Mouse (Mus musculus) forebrain, embryonic 16.5 days (tissue): ENCODE measurements around the gene Lbhd1. TPM values are rescaled to one million over a fixed set of nuclear protein-coding genes. Genes with fewer than 3 reads are reported as not detected.

Experiments
- ATAC-seq: fragments of 200-750 bp; cut with Nextera tagmentation; 2 replicates; pipeline ENCODE4 v1.8.0; 2017; ENCODE audit warnings: mild to moderate bottlenecking, moderate library complexity
- H3K27ac ChIP-seq: fragments of 300-500 bp; sonication (generic); 2 replicates; pipeline ENCODE4 v1.5.1; 2014; ENCODE audit warnings: low read length, control low read depth
- H3K27me3 ChIP-seq: fragments of 300-500 bp; sonication (generic); replicated peaks from 2 replicates; pipeline ENCODE4 v1.6.1; 2014; ENCODE audit warnings: low read length; ENCODE audit not compliant: control insufficient read depth, insufficient read depth
- H3K36me3 ChIP-seq: fragments of 300-500 bp; sonication (generic); 2 replicates; pipeline ENCODE4 v1.6.1; 2014; ENCODE audit not compliant: control insufficient read depth, insufficient read depth
- H3K4me1 ChIP-seq: fragments of 300-500 bp; sonication (generic); replicated peaks from 2 replicates; pipeline ENCODE4 v1.6.1; 2014; ENCODE audit warnings: low read length; ENCODE audit not compliant: control insufficient read depth, insufficient read depth
- H3K4me2 ChIP-seq: fragments of 300-500 bp; sonication (generic); 2 replicates; pipeline ENCODE4 v1.6.1; 2014; ENCODE audit warnings: mild to moderate bottlenecking, low read length, control low read depth
- H3K4me3 ChIP-seq: fragments of 300-500 bp; sonication (generic); replicated peaks from 2 replicates; pipeline ENCODE4 v1.5.1; 2014; ENCODE audit warnings: mild to moderate bottlenecking, low read length, control low read depth
- H3K9ac ChIP-seq: fragments of 300-500 bp; sonication (generic); replicated peaks from 2 replicates; pipeline ENCODE4 v1.6.1; 2014; ENCODE audit warnings: low read depth, low read length, control low read depth
- H3K9me3 ChIP-seq: fragments of 300-500 bp; sonication (generic); 2 replicates; pipeline ENCODE4 v1.6.1; 2016; ENCODE audit warnings: low read length; ENCODE audit not compliant: control insufficient read depth
- WGBS: fragments of 180-500 bp; shearing (Covaris S2); extraction: QIAGEN DNeasy Blood & Tissue Kit; methylation state at CpG from one replicate; pipeline ENCODE4 v1.1.7; 2014; 5-methylcytosine and 5-hydroxymethylcytosine counted together
- polyA plus RNA-seq: library from polyadenylated mRNA; unstranded; fragments of >200 nt; fragmentation: Nextera tagmentation; extraction: Ambion mirVana; gene quantifications from 2 replicates; pipeline ENCODE4 v1.2.1, GENCODE M21; 2015

Gene Lbhd1
- polyA plus RNA-seq, 1 experiment from 2014 or later: 51.9 TPM

GRCm38 (mm10) chr19:8920836-8921291 is 37.3 kb downstream of the Lbhd1 start:
- Histone ChIP-seq H3K4me1 (peaks cover 17% of the 10 kb centered on the region), H3K9ac (peak overlapping the region; percentile 91), H3K36me3 (peaks cover 11% of the 10 kb centered on the region), H3K4me2 (peak overlapping the region; percentile 92), H3K9me3 (no peaks in the 10 kb centered on the region), H3K27me3 (no peaks in the 10 kb centered on the region), H3K27ac (peak overlapping the region; percentile 63), H3K4me3 (peak overlapping the region; percentile 91)
- no peak for ATAC-seq
- under 1% methylated on average over 6 of the region's 6 CpGs for WGBS

GRCm38 (mm10) chr19:8921741-8922140 is 38.2 kb downstream of the Lbhd1 start:
- H3K27ac ChIP-seq: no peak overlapping the region
- ATAC-seq: no peak
- no peak overlapping the region for H3K4me2 ChIP-seq
- 83% methylated on average over 9 of the region's 9 CpGs for WGBS
- no peak overlapping the region for H3K4me3 ChIP-seq
- peaks cover 17% of the 10 kb centered on the region for H3K4me1 ChIP-seq
- no peak overlapping the region for H3K9ac ChIP-seq
- peaks cover 3% of the 10 kb centered on the region for H3K36me3 ChIP-seq
- H3K27me3 ChIP-seq: no peaks in the 10 kb centered on the region
- H3K9me3 ChIP-seq: no peaks in the 10 kb centered on the region

- ATAC-seq: no peak
Measured at GRCm38 (mm10) chr19:8926766-8927165, 43.2 kb downstream of the Lbhd1 start.

GRCm38 (mm10) chr19:8927891-8928525 is 44.5 kb downstream of the Lbhd1 start:
- Histone ChIP-seq H3K9me3 (no peaks in the 10 kb centered on the region), H3K4me3 (no peak overlapping the region), H3K9ac (no peak overlapping the region), H3K36me3 (peaks cover 2% of the 10 kb centered on the region), H3K27ac (no peak overlapping the region), H3K4me1 (peaks cover 13% of the 10 kb centered on the region), H3K27me3 (no peaks in the 10 kb centered on the region), H3K4me2 (no peak overlapping the region)
- ATAC-seq: no peak
- 86% methylated on average over 12 of the region's 12 CpGs for WGBS

More at GRCm38 (mm10) chr19:8926766-8927165, 43.2 kb downstream of the Lbhd1 start:
- H3K27me3 ChIP-seq: no peaks in the 10 kb centered on the region
- no peak overlapping the region for H3K9ac ChIP-seq
- no peak overlapping the region for H3K4me3 ChIP-seq
- 98% methylated on average over 2 of the region's 2 CpGs for WGBS
- H3K27ac ChIP-seq: no peak overlapping the region
- H3K36me3 ChIP-seq: peaks cover 2% of the 10 kb centered on the region
- no peak overlapping the region for H3K4me2 ChIP-seq
- H3K4me1 ChIP-seq: peaks cover 14% of the 10 kb centered on the region
- H3K9me3 ChIP-seq: no peaks in the 10 kb centered on the region

- peaks cover 13% of the 10 kb centered on the region for H3K4me1 ChIP-seq
- H3K36me3 ChIP-seq: peaks cover 2% of the 10 kb centered on the region
- peak overlapping the region; percentile 57 for H3K4me2 ChIP-seq
- no peak overlapping the region for H3K27ac ChIP-seq
- 14% methylated on average over 16 of the region's 16 CpGs for whole genome bisulfite sequencing
- no peaks in the 10 kb centered on the region for H3K9me3 ChIP-seq
- H3K9ac ChIP-seq: peak overlapping the region; percentile 16; the same call in 1 of the 2 replicates
- H3K4me3 ChIP-seq: peak overlapping the region; percentile 42
- peak; percentile 34 for ATAC-seq
- H3K27me3 ChIP-seq: no peaks in the 10 kb centered on the region
Measured at GRCm38 (mm10) chr19:8928689-8929223, 45.2 kb downstream of the Lbhd1 start.

GRCm38 (mm10) chr19:8929224-8930088 is 45.9 kb downstream of the Lbhd1 start, which contains the start of the genes Rom1 and Eml3:
Gene Rom1 (minus strand): TSS chr19:8929356.
Gene Eml3 (plus strand): TSS chr19:8929552.
- peak within 1 kb of the TSS; percentile 57 for H3K4me2 ChIP-seq
- peak within 1 kb of the TSS; percentile 42 for H3K4me3 ChIP-seq
- no peaks in the 10 kb centered on the region for H3K27me3 ChIP-seq
- under 1% methylated on average over 60 of the region's 74 CpGs for WGBS
- peaks cover 13% of the 10 kb centered on the region for H3K4me1 ChIP-seq
- H3K36me3 ChIP-seq: peaks cover 2% of the 10 kb centered on the region
- H3K9ac ChIP-seq: peak within 1 kb of the TSS; percentile 56
- H3K9me3 ChIP-seq: no peaks in the 10 kb centered on the region
- H3K27ac ChIP-seq: no peak within 1 kb of the TSS
- ATAC-seq: peak; percentile 61

GRCm38 (mm10) chr19:8930117-8930516 is 46.6 kb downstream of the Lbhd1 start:
- peak overlapping the region; percentile 57 for H3K4me2 ChIP-seq
- 14% methylated on average over 11 of the region's 11 CpGs for WGBS
- H3K27ac ChIP-seq: no peak overlapping the region
- H3K36me3 ChIP-seq: peaks cover 2% of the 10 kb centered on the region
- H3K4me3 ChIP-seq: peak overlapping the region; percentile 42
- ATAC-seq: no peak
- H3K27me3 ChIP-seq: no peaks in the 10 kb centered on the region
- peaks cover 13% of the 10 kb centered on the region for H3K4me1 ChIP-seq
- H3K9me3 ChIP-seq: no peaks in the 10 kb centered on the region
- H3K9ac ChIP-seq: peak overlapping the region; percentile 56

- Histone ChIP-seq H3K9me3 (no peaks in the 10 kb centered on the region), H3K4me2 (no peak overlapping the region; the same call in 1 of the 2 replicates), H3K4me1 (peaks cover 13% of the 10 kb centered on the region), H3K27ac (no peak overlapping the region), H3K27me3 (no peaks in the 10 kb centered on the region), H3K9ac (no peak overlapping the region), H3K4me3 (no peak overlapping the region), H3K36me3 (peaks cover 2% of the 10 kb centered on the region)
- no peak for ATAC-seq
- WGBS: 84% methylated on average over 7 of the region's 7 CpGs
Measured at GRCm38 (mm10) chr19:8930771-8931170, 47.2 kb downstream of the Lbhd1 start.

- Histone ChIP-seq H3K4me2 (no peak overlapping the region), H3K36me3 (peaks cover 2% of the 10 kb centered on the region; the same call in 1 of the 2 replicates), H3K27me3 (no peaks in the 10 kb centered on the region), H3K4me3 (no peak overlapping the region), H3K9ac (no peak overlapping the region), H3K4me1 (peaks cover 7% of the 10 kb centered on the region), H3K27ac (no peak overlapping the region), H3K9me3 (no peaks in the 10 kb centered on the region)
- WGBS: 86% methylated on average over 2 of the region's 2 CpGs
- no peak for ATAC-seq
Measured at GRCm38 (mm10) chr19:8936736-8937135, 53.2 kb downstream of the Lbhd1 start.
